Mouse (Mus musculus) testis, adult 2 months (tissue): ENCODE results near the gene Plk5. TPM values are rescaled to one million over a fixed set of nuclear protein-coding genes. Genes with fewer than 3 reads are reported as not detected.
"Not testable (repeated sequence)": the region's sequence is repeated elsewhere in the genome, so short reads cannot be mapped to it uniquely, and the experiment has no call there.

Experiments used
- H3K27ac ChIP-seq: fragments of 200-500 bp; 2 replicates; pipeline ENCODE4 v1.5.1; 2012; ENCODE audit warnings: low read depth, low read length; ENCODE audit not compliant: control insufficient read depth, insufficient read depth
- H3K27me3 ChIP-seq: fragments of 200-500 bp; 2 replicates; pipeline ENCODE4 v1.6.1; 2012; ENCODE audit warnings: mild to moderate bottlenecking, low read length, moderate library complexity; ENCODE audit not compliant: control insufficient read depth, insufficient read depth
- H3K36me3 ChIP-seq: fragments of 200-500 bp; 2 replicates; pipeline ENCODE4 v1.6.1; 2012; ENCODE audit warnings: mild to moderate bottlenecking, low read length; ENCODE audit not compliant: control insufficient read depth, insufficient read depth
- H3K4me1 ChIP-seq: fragments of 200-500 bp; 2 replicates; pipeline ENCODE4 v1.6.1; 2012; ENCODE audit warnings: low read length; ENCODE audit not compliant: control insufficient read depth, insufficient read depth
- H3K4me3 ChIP-seq: fragments of 200-500 bp; 2 replicates; pipeline ENCODE4 v1.5.1; 2012; ENCODE audit warnings: low read depth, mild to moderate bottlenecking, low read length, moderate library complexity, mixed read lengths; ENCODE audit not compliant: control insufficient read depth
- CTCF ChIP-seq: fragments of 200-500 bp; IDR thresholded peaks from 2 replicates; pipeline ENCODE4 v1.5.1; 2012; ENCODE audit warnings: low read depth, mild to moderate bottlenecking, inconsistent platforms, low read length, moderate library complexity; ENCODE audit not compliant: control insufficient read depth, insufficient read depth, insufficient replicate concordance
- POLR2A ChIP-seq: fragments of 200-500 bp; IDR thresholded peaks from 2 replicates; pipeline ENCODE4 v1.6.1; 2012; ENCODE audit warnings: low read depth, mild to moderate bottlenecking, inconsistent platforms, low read length, moderate library complexity; ENCODE audit not compliant: control insufficient read depth
- polyA plus RNA-seq: library from polyadenylated mRNA; depleted of rRNA; stranded (reverse); fragments of >200 nt; gene quantifications from 2 replicates; pipeline ENCODE4 v1.2.3, GENCODE M21; 2012

Plk5 gene
- polyA plus RNA-seq, 1 experiment, result 1.7 TPM

DNA sequence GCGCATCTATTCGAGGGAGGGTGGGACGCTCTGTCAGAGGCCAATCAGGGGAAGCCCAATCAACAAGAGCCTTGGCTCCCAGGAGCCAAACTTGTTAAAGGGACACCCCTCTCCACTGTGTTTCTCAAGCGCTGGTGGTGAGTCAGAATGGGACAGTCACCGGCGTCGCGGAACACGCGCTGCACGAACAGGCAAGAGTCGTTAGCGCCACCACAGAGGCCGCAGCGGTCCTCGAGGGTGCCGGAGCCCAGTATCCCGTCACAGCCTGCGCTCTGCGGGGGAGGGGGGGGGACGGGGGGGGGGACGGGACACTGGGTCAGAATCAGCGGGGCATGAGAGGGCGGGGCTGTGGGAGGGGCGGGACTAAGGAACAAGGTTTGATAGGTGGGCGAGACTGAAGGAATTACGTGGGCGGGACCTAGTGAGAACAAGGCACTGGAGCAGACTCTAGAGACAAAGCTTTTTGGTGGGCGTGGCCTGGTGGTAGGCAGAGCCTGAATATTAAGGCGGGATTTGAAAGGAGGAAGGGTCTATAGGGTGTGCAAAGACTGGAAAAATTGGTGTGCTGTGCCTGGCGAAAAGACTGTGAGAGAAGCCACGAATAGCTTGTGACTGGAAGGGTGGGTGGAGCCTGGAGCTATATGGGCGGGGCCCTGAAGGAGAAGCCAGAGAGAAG lies 13.4 kb upstream of the Plk5 start:
- H3K4me1 ChIP-seq, result peaks cover 36% of the 10 kb centered on the region
- H3K4me3 ChIP-seq, result peak overlapping the region; percentile 67
- no peaks in the 10 kb centered on the region for H3K27me3 ChIP-seq
- H3K27ac ChIP-seq, result no peak overlapping the region
- TF ChIP-seq CTCF (no peak), POLR2A (no peak)
- no peaks in the 10 kb centered on the region for H3K36me3 ChIP-seq

- no peak overlapping the region for H3K27ac ChIP-seq
These were observed 12.8 kb upstream of the Plk5 start for GRCm38 (mm10) chr10:80343425-80343895.

DNA sequence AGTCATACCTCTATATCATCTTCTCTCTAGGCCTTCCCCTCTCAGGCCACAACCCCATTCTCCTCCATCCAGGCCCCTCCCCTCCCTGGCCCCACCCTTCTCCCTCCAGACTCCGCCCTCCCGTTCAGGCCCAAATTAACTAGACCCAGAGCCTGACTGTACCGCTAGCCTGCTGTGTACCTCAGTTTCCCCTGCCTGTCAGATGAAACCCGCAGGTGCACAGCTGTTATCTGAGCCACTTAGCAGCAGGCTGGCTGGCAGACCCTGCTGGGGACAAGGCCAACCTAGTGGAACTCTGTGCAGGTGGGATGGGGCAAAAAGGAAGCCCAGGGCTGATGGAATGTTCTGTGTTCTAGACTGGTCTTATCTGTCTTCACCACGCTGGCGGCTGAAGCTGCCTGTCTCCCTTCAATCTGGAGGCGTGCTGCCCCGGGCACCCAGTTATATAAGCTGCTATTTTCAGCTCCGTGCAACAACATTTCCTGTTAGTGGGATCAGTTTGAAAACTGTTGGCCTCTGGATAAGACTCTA lies 12.1 kb upstream of the Plk5 start:
- Histone ChIP-seq H3K4me3 (no peak overlapping the region), H3K27me3 (no peaks in the 10 kb centered on the region), H3K27ac (no peak overlapping the region)

More at GRCm38 (mm10) chr10:80343425-80343895, 12.8 kb upstream of the Plk5 start:
- Histone ChIP-seq H3K4me3 (peak overlapping the region; percentile 46), H3K27me3 (no peaks in the 10 kb centered on the region), H3K36me3 (no peaks in the 10 kb centered on the region), H3K4me1 (peaks cover 42% of the 10 kb centered on the region)
- TF ChIP-seq CTCF, result no peak
- TF ChIP-seq POLR2A, result no peak

GRCm38 (mm10) chr10:80345122-80345521 lies 11.1 kb upstream of the Plk5 start:
- Histone ChIP-seq H3K4me3 (no peak overlapping the region), H3K4me1 (peaks cover 46% of the 10 kb centered on the region), H3K27ac (no peak overlapping the region), H3K27me3 (no peaks in the 10 kb centered on the region), H3K36me3 (no peaks in the 10 kb centered on the region)
- no peak for TF ChIP-seq POLR2A
- TF ChIP-seq CTCF, result no peak

More for the DNA sequence above, 12.1 kb upstream of the Plk5 start:
- TF ChIP-seq POLR2A (no peak), CTCF (no peak)
- no peaks in the 10 kb centered on the region for H3K36me3 ChIP-seq
- peaks cover 46% of the 10 kb centered on the region for H3K4me1 ChIP-seq

GRCm38 (mm10) chr10:80345929-80346328 lies 10.3 kb upstream of the Plk5 start:
- not testable (repeated sequence) for H3K27ac ChIP-seq, H3K27me3 ChIP-seq, H3K36me3 ChIP-seq, H3K4me3 ChIP-seq
- H3K4me1 ChIP-seq, result peaks cover 46% of the 10 kb centered on the region

GRCm38 (mm10) chr10:80347514-80347967 lies 8.7 kb upstream of the Plk5 start:
- peak overlapping the region; percentile 26 for H3K4me3 ChIP-seq
- no peaks in the 10 kb centered on the region for H3K36me3 ChIP-seq
- H3K27ac ChIP-seq, result no peak overlapping the region
- H3K4me1 ChIP-seq, result peaks cover 34% of the 10 kb centered on the region
- H3K27me3 ChIP-seq, result no peaks in the 10 kb centered on the region
- TF ChIP-seq POLR2A (no peak), CTCF (no peak)

GRCm38 (mm10) chr10:80348244-80348781 lies 7.9 kb upstream of the Plk5 start, which contains the start of gene Adamtsl5:
TSS of gene Adamtsl5 (minus strand) at chr10:80348412.
- TF ChIP-seq POLR2A (no peak), CTCF (peak; percentile 55)
- H3K27me3 ChIP-seq, result no peaks in the 10 kb centered on the region
- H3K4me3 ChIP-seq, result peak within 1 kb of the TSS; percentile 26
- H3K4me1 ChIP-seq, result peaks cover 28% of the 10 kb centered on the region
- no peaks in the 10 kb centered on the region for H3K36me3 ChIP-seq
- no peak within 1 kb of the TSS for H3K27ac ChIP-seq
